Mouse (Mus musculus): Measurements from ENCODE around the gene Olfr566. TPM values are rescaled to one million over a fixed set of nuclear protein-coding genes. Genes with fewer than 3 reads are reported as not detected.

Olfr566 gene
- not detected in 2 replicates for polyA plus RNA-seq (2015; fragmentation: Nextera tagmentation; extraction: Ambion mirVana)

GRCm38 (mm10) chr7:102858665-102859064 lies at the start of gene Olfr566:
TSS of gene Olfr566 (minus strand) at chr7:102858765.
- no peak within 1 kb of the TSS for H3K4me2 ChIP-seq (ENCODE audit: low read depth, low read length)
- no peak within 1 kb of the TSS for H3K27ac ChIP-seq (ENCODE audit: low read length)
- no peaks in the 10 kb centered on the region for H3K9me3 ChIP-seq (replicated peaks; ENCODE audit: control insufficient read depth, low read length)
- H3K9ac ChIP-seq (ENCODE audit: low read depth, low read length) = no peak within 1 kb of the TSS
- H3K36me3 ChIP-seq (ENCODE audit: control insufficient read depth, insufficient read depth) = no peaks in the 10 kb centered on the region
- H3K27me3 ChIP-seq (ENCODE audit: control insufficient read depth, insufficient read depth, low read depth, low read length) = no peaks in the 10 kb centered on the region
- 54% methylated on average over 1 of the region's 1 CpGs for WGBS (ENCODE audit: insufficient replicate concordance)
- ATAC-seq (ENCODE audit: low read depth) = no peak
- H3K4me3 ChIP-seq (ENCODE audit: low read depth, low read length) = no peak within 1 kb of the TSS
- no peaks in the 10 kb centered on the region for H3K4me1 ChIP-seq (ENCODE audit: control insufficient read depth, low read depth, low read length)

- H3K4me3 ChIP-seq (ENCODE audit: low read depth, low read length) = no peak within 1 kb of the TSS
- H3K27me3 ChIP-seq (ENCODE audit: control insufficient read depth, insufficient read depth, low read depth, low read length) = no peaks in the 10 kb centered on the region
- no peaks in the 10 kb centered on the region for H3K4me1 ChIP-seq (ENCODE audit: control insufficient read depth, low read depth, low read length)
- no peak for ATAC-seq (ENCODE audit: low read depth)
- H3K4me2 ChIP-seq (ENCODE audit: low read depth, low read length) = no peak within 1 kb of the TSS
- H3K27ac ChIP-seq (ENCODE audit: low read length) = no peak within 1 kb of the TSS
- no peak within 1 kb of the TSS for H3K9ac ChIP-seq (ENCODE audit: low read depth, low read length)
- H3K36me3 ChIP-seq (ENCODE audit: control insufficient read depth, insufficient read depth) = no peaks in the 10 kb centered on the region
- 57% methylated on average over 3 of the region's 3 CpGs for WGBS (ENCODE audit: insufficient replicate concordance)
- no peaks in the 10 kb centered on the region for H3K9me3 ChIP-seq (replicated peaks; ENCODE audit: control insufficient read depth, low read length)
Observed at GRCm38 (mm10) chr7:102890782-102891181, 32.2 kb upstream of the Olfr566 start, which contains the start of gene Olfr569. TSS of gene Olfr569 (minus strand) at chr7:102890882.

- H3K9ac ChIP-seq (ENCODE audit: low read depth, low read length) = no peak within 1 kb of the TSS
- H3K27me3 ChIP-seq (ENCODE audit: control insufficient read depth, insufficient read depth, low read depth, low read length) = no peaks in the 10 kb centered on the region
- no peak for ATAC-seq (ENCODE audit: low read depth)
- H3K4me2 ChIP-seq (ENCODE audit: low read depth, low read length) = no peak within 1 kb of the TSS
- no peaks in the 10 kb centered on the region for H3K36me3 ChIP-seq (ENCODE audit: control insufficient read depth, insufficient read depth)
- no peaks in the 10 kb centered on the region for H3K9me3 ChIP-seq (replicated peaks; ENCODE audit: control insufficient read depth, low read length)
- no peak within 1 kb of the TSS for H3K27ac ChIP-seq (ENCODE audit: low read length)
- H3K4me3 ChIP-seq (ENCODE audit: low read depth, low read length) = no peak within 1 kb of the TSS
- H3K4me1 ChIP-seq (ENCODE audit: control insufficient read depth, low read depth, low read length) = no peaks in the 10 kb centered on the region
Observed at GRCm38 (mm10) chr7:102876822-102877221, 18.3 kb upstream of the Olfr566 start, which contains the start of gene Olfr568. TSS of gene Olfr568 (plus strand) at chr7:102877122.

- ATAC-seq (ENCODE audit: low read depth) = no peak
- no peaks in the 10 kb centered on the region for H3K9me3 ChIP-seq (replicated peaks; ENCODE audit: control insufficient read depth, low read length)
- no peaks in the 10 kb centered on the region for H3K36me3 ChIP-seq (ENCODE audit: control insufficient read depth, insufficient read depth)
- no peak overlapping the region for H3K9ac ChIP-seq (ENCODE audit: low read depth, low read length)
- no peaks in the 10 kb centered on the region for H3K27me3 ChIP-seq (ENCODE audit: control insufficient read depth, insufficient read depth, low read depth, low read length)
- H3K4me2 ChIP-seq (ENCODE audit: low read depth, low read length) = no peak overlapping the region
- no peaks in the 10 kb centered on the region for H3K4me1 ChIP-seq (ENCODE audit: control insufficient read depth, low read depth, low read length)
- H3K27ac ChIP-seq (ENCODE audit: low read length) = no peak overlapping the region
- no peak overlapping the region for H3K4me3 ChIP-seq (ENCODE audit: low read depth, low read length)
Observed at GRCm38 (mm10) chr7:102855807-102856206, 2.8 kb downstream of the Olfr566 start.

Other genes with a start within 250 kb of the Olfr566 start
- not detected in 2 replicates for gene Olfr553, start 240.5 kb downstream of the Olfr566 start, polyA plus RNA-seq (2015; fragmentation: Nextera tagmentation; extraction: Ambion mirVana)
- gene Olfr554, start 220.3 kb downstream of the Olfr566 start, polyA plus RNA-seq (2015; fragmentation: Nextera tagmentation; extraction: Ambion mirVana) = not detected in 2 replicates
- not detected in 2 replicates for gene Olfr555, start 199.9 kb downstream of the Olfr566 start, polyA plus RNA-seq (2015; fragmentation: Nextera tagmentation; extraction: Ambion mirVana)
- not detected in 2 replicates for gene Olfr556, start 193.9 kb downstream of the Olfr566 start, polyA plus RNA-seq (2015; fragmentation: Nextera tagmentation; extraction: Ambion mirVana)
- 1.1 and 1.5 TPM in 2 replicates for gene Trim68, start 171.4 kb downstream of the Olfr566 start, polyA plus RNA-seq (2015; fragmentation: Nextera tagmentation; extraction: Ambion mirVana)
- gene Olfr557, start 162.9 kb downstream of the Olfr566 start, polyA plus RNA-seq (2015; fragmentation: Nextera tagmentation; extraction: Ambion mirVana) = not detected in 2 replicates
- not detected in 2 replicates for gene Olfr558, start 156.6 kb downstream of the Olfr566 start, polyA plus RNA-seq (2015; fragmentation: Nextera tagmentation; extraction: Ambion mirVana)
- not detected in 2 replicates for gene Olfr33, start 139.7 kb downstream of the Olfr566 start, polyA plus RNA-seq (2015; fragmentation: Nextera tagmentation; extraction: Ambion mirVana)
- not detected in 2 replicates for gene Olfr559, start 131.3 kb downstream of the Olfr566 start, polyA plus RNA-seq (2015; fragmentation: Nextera tagmentation; extraction: Ambion mirVana)
- not detected in 2 replicates for gene Olfr560, start 99.4 kb downstream of the Olfr566 start, polyA plus RNA-seq (2015; fragmentation: Nextera tagmentation; extraction: Ambion mirVana)
- gene Olfr78, start 99.3 kb downstream of the Olfr566 start, polyA plus RNA-seq (2015; fragmentation: Nextera tagmentation; extraction: Ambion mirVana) = 0.02 and 0.04 TPM in 2 replicates
- gene Olfr561, start 87.5 kb downstream of the Olfr566 start, polyA plus RNA-seq (2015; fragmentation: Nextera tagmentation; extraction: Ambion mirVana) = not detected in 2 replicates
- not detected in 2 replicates for gene Olfr564, start 55.3 kb downstream of the Olfr566 start, polyA plus RNA-seq (2015; fragmentation: Nextera tagmentation; extraction: Ambion mirVana)
- not detected in 2 replicates for gene Olfr568, start 18.4 kb upstream of the Olfr566 start, polyA plus RNA-seq (2015; fragmentation: Nextera tagmentation; extraction: Ambion mirVana)
- gene Olfr569, start 32.1 kb upstream of the Olfr566 start, polyA plus RNA-seq (2015; fragmentation: Nextera tagmentation; extraction: Ambion mirVana) = not detected in 2 replicates
- not detected in 2 replicates for gene Olfr570, start 35.8 kb upstream of the Olfr566 start, polyA plus RNA-seq (2015; fragmentation: Nextera tagmentation; extraction: Ambion mirVana)
- not detected in 2 replicates for gene Olfr571, start 58.8 kb upstream of the Olfr566 start, polyA plus RNA-seq (2015; fragmentation: Nextera tagmentation; extraction: Ambion mirVana)
- gene Olfr572, start 65.6 kb upstream of the Olfr566 start, polyA plus RNA-seq (2015; fragmentation: Nextera tagmentation; extraction: Ambion mirVana) = not detected in 2 replicates
- gene Olfr573-ps1, start 83.8 kb upstream of the Olfr566 start, polyA plus RNA-seq (2015; fragmentation: Nextera tagmentation; extraction: Ambion mirVana) = not detected in 2 replicates
- not detected in 2 replicates for gene Olfr574, start 89.7 kb upstream of the Olfr566 start, polyA plus RNA-seq (2015; fragmentation: Nextera tagmentation; extraction: Ambion mirVana)
- gene Olfr575, start 100.0 kb upstream of the Olfr566 start, polyA plus RNA-seq (2015; fragmentation: Nextera tagmentation; extraction: Ambion mirVana) = not detected in 2 replicates
- not detected in 2 replicates for gene Olfr576, start 103.9 kb upstream of the Olfr566 start, polyA plus RNA-seq (2015; fragmentation: Nextera tagmentation; extraction: Ambion mirVana)
- gene Olfr577, start 117.2 kb upstream of the Olfr566 start, polyA plus RNA-seq (2015; fragmentation: Nextera tagmentation; extraction: Ambion mirVana) = not detected in 2 replicates
- gene Olfr578, start 130.6 kb upstream of the Olfr566 start, polyA plus RNA-seq (2015; fragmentation: Nextera tagmentation; extraction: Ambion mirVana) = not detected in 2 replicates
- not detected in 2 replicates for gene Olfr582, start 179.3 kb upstream of the Olfr566 start, polyA plus RNA-seq (2015; fragmentation: Nextera tagmentation; extraction: Ambion mirVana)
- not detected in 2 replicates for gene Olfr583, start 192.5 kb upstream of the Olfr566 start, polyA plus RNA-seq (2015; fragmentation: Nextera tagmentation; extraction: Ambion mirVana)
- not detected in 2 replicates for gene Olfr584, start 223.1 kb upstream of the Olfr566 start, polyA plus RNA-seq (2015; fragmentation: Nextera tagmentation; extraction: Ambion mirVana)
- gene Olfr585, start 239.0 kb upstream of the Olfr566 start, polyA plus RNA-seq (2015; fragmentation: Nextera tagmentation; extraction: Ambion mirVana) = not detected in 2 replicates